Mouse (Mus musculus) olfactory bulb, adult 2 months (tissue): ENCODE data around the gene Bcl3. TPM values are rescaled to one million over a fixed set of nuclear protein-coding genes. Genes with fewer than 3 reads are reported as not detected.
A peak's percentile ranks its signal among the peaks of the same experiment; 100 is the strongest.
"Not testable (repeated sequence)": the region's sequence is repeated elsewhere in the genome, so short reads cannot be mapped to it uniquely, and the experiment has no call there.

Source experiments
- H3K27ac ChIP-seq: fragments of 200-500 bp; 2 replicates; pipeline ENCODE4 v1.5.1; 2012; ENCODE audit warnings: low read depth, low read length; ENCODE audit not compliant: insufficient read depth
- H3K4me1 ChIP-seq: fragments of 200-500 bp; 2 replicates; pipeline ENCODE4 v1.6.1; 2012; ENCODE audit warnings: low read length; ENCODE audit not compliant: control insufficient read depth, insufficient read depth
- H3K4me3 ChIP-seq: fragments of 200-500 bp; 2 replicates; pipeline ENCODE4 v1.5.1; 2012; ENCODE audit warnings: mild to moderate bottlenecking, low read depth, low read length, moderate library complexity; ENCODE audit not compliant: insufficient read depth
- CTCF ChIP-seq: fragments of 200-500 bp; IDR thresholded peaks from 2 replicates; pipeline ENCODE4 v1.5.1; 2012; ENCODE audit warnings: low read depth, mild to moderate bottlenecking, low read length, moderate library complexity; ENCODE audit not compliant: insufficient read depth
- POLR2A ChIP-seq: fragments of 200-500 bp; IDR thresholded peaks from 2 replicates; pipeline ENCODE4 v1.6.1; 2012; ENCODE audit warnings: mild to moderate bottlenecking, low read depth, low read length, moderate library complexity; ENCODE audit not compliant: insufficient read depth
- WGBS: fragments of 180-500 bp; shearing (Covaris S2); methylation state at CpG from one replicate; pipeline ENCODE4 v1.1.7; 2018; 5-methylcytosine and 5-hydroxymethylcytosine counted together
- polyA plus RNA-seq: library from polyadenylated mRNA; stranded (reverse); fragments of >200 nt; gene quantifications from 2 replicates; pipeline ENCODE4 v1.2.4, GENCODE M21; 2012; ENCODE audit warnings: low replicate concordance; ENCODE audit not compliant: missing spikeins, insufficient read depth, insufficient read length

Bcl3 gene
- polyA plus RNA-seq, 1 experiment = not detected

DNA sequence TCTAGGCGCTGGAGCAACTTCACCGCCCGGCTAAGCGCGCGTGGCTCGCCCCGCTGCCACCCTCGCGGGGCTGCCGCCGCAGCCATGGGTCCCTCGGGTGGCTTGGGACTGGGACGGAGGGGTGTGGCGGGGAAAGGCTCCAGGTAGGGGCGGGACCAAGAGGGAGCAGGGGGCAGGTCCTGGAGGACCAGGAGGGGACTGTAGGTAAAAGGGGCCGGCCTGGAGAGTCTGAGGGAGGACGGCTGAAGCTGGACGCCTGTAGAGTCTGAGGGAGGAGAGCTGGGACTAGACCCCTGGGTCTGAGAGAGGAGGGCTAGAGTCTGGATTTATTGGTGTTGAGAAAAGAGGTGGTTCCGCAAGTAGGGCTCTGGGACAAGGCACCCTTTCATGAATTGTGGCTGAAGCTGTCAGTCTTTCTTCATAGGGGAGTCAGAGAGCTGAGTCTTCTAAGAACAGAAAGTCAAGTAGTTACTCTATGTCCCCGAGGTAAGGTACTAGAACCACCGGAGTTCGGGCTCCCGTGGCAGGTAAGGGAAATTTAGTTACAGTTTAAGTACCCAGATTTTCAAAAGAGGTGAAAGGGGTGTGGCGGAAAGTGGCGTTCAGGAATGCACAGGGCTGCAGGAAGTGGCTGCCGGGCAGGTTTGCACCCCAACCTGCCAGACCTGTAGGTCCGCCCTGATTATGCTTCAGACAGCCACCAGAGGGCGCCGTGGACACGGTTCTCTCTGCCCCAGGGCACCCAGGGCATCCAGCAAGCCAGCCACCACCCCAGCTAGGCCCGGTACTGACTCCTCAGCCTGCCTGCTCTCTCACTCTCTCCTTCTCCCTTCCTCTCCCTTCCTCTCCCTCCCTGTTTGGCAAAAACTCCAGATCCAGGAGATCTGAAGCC lies 25.6 kb downstream of the Bcl3 start, which contains the start of gene Cblc:
Gene Cblc (minus strand): TSS at position 113 of the 892 bp plus-strand sequence.
- 3% methylated on average over 32 of the region's 32 CpGs for WGBS
- H3K4me1 ChIP-seq = no peaks in the 10 kb centered on the region
- no peak for TF ChIP-seq POLR2A
- peak; percentile 89 for TF ChIP-seq CTCF
- H3K27ac ChIP-seq = no peak within 1 kb of the TSS
- H3K4me3 ChIP-seq = no peak within 1 kb of the TSS

GRCm38 (mm10) chr7:19796254-19796653 lies 26.3 kb downstream of the Bcl3 start:
- TF ChIP-seq CTCF (no peak), POLR2A (no peak)
- H3K4me1 ChIP-seq = no peaks in the 10 kb centered on the region
- WGBS = 12% methylated on average over 18 of the region's 18 CpGs
- no peak overlapping the region for H3K27ac ChIP-seq
- H3K4me3 ChIP-seq = no peak overlapping the region

- 53% methylated on average over 2 of the region's 2 CpGs for WGBS
- Histone ChIP-seq H3K4me1 (no peaks in the 10 kb centered on the region), H3K27ac (no peak overlapping the region), H3K4me3 (no peak overlapping the region)
- TF ChIP-seq POLR2A (no peak), CTCF (no peak)
These were observed 27.3 kb downstream of the Bcl3 start for GRCm38 (mm10) chr7:19795236-19795635.

- TF ChIP-seq CTCF = no peak
- no peak for TF ChIP-seq POLR2A
- no peaks in the 10 kb centered on the region for H3K4me1 ChIP-seq
- WGBS = 85% methylated on average over 19 of the region's 19 CpGs
- H3K27ac ChIP-seq = no peak overlapping the region
- no peak overlapping the region for H3K4me3 ChIP-seq
These were observed 29.6 kb downstream of the Bcl3 start for GRCm38 (mm10) chr7:19792701-19793630.

- 88% methylated on average over 2 of the region's 2 CpGs for WGBS
- not testable (repeated sequence) for H3K4me3 ChIP-seq, H3K4me1 ChIP-seq, H3K27ac ChIP-seq
These were observed 31.1 kb downstream of the Bcl3 start for GRCm38 (mm10) chr7:19791504-19791903.

DNA sequence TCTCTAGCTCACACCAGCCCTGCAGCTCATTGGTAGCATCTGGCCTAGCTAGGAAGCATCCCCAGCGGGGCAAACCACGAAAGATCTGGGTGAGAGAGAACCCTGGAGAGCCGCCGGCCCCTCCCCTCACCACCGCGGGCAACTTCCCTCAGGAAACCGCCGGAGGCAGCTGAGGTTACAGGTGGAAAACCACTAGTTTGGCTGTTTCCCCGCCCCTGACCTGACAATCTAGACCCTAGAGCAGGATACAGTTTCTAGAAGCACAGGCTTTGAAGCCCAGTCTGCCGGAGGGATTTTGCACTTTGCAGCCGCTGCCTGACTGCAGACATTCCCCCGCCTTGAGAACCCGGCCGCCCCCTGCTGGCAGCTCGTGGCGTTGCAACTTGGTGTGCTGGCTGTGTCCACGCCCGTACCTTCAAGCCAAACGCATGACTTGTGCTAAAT lies 32.6 kb downstream of the Bcl3 start:
- Histone ChIP-seq H3K4me3 (peak overlapping the region; percentile 34), H3K4me1 (no peaks in the 10 kb centered on the region), H3K27ac (no peak overlapping the region)
- under 1% methylated on average over 19 of the region's 19 CpGs for WGBS
- TF ChIP-seq POLR2A (no peak), CTCF (peak; percentile 92)

DNA sequence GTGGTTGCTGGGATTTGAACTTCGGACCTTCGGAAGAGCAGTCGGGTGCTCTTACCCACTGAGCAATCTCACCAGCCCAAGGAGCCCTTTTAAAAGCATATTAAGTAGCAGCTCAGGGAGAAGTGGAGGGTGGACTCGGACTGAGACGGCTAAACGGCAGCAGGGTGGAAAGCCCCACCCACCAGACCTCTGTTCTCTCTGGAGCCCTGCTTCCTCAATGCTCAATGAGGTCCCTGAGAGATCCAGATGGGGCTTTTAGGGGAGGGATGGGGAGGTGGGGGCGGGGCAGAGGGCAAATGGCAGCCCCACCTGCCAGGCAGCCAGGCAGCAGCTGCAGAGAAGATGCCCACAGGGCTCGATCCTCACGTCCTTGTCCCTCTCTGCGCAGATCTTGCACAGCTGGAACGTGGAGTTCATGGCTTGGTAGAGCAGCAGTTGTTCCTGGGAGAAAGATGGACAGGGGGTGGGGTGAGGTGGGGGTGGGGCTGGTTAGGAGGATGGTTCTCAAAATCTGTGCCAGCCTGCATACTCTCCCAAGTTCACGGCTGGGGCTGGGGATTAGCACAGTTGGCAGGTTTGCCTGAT lies 36.6 kb downstream of the Bcl3 start:
- no peak overlapping the region for H3K27ac ChIP-seq
- no peak for TF ChIP-seq CTCF
- no peak for TF ChIP-seq POLR2A
- 43% methylated on average over 12 of the region's 12 CpGs for WGBS
- no peak overlapping the region for H3K4me3 ChIP-seq
- H3K4me1 ChIP-seq = no peaks in the 10 kb centered on the region

DNA sequence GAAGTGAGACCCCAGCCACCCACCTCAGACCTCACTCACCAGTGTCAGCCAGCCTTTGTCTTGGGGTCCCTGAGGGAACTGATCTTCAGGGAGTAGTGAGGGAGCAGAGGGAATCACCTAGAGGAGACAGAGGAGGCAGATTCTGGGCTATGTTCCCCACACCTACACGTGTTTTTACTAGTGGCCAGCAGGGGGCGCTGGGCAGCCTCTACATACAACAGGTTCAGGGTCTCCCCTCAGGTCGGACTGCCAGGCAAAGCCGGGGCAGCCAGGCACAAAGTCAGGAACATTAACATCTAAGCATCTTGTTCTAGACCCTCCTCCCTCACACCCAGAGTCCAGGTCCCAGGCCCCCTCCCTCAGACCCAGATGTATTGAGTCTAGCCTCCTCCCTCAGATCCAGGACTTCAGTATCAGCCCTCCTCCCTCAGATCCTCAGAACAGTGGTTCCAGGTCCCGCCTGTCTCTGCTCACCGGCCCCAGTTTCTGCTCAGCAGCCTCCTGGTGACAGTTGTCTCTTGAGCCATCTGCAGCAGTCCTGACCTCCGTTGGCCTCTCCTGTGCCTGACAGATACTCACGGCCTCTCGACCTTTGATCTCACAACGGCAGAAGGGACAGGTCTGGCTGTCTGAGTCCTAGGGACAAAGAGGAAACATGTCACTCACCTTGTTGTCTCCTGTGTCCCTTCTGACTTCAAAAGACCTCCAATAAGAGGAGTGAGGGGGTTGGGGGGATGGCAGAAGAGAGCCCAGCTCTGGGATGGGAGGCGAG lies 37.6 kb downstream of the Bcl3 start:
- no peaks in the 10 kb centered on the region for H3K4me1 ChIP-seq
- no peak overlapping the region for H3K27ac ChIP-seq
- TF ChIP-seq CTCF (no peak), POLR2A (no peak)
- 55% methylated on average over 11 of the region's 11 CpGs for WGBS
- no peak overlapping the region for H3K4me3 ChIP-seq
